Mouse (Mus musculus): Measurements from ENCODE around the gene Brd1. TPM values are rescaled to one million over a fixed set of nuclear protein-coding genes. Genes with fewer than 3 reads are reported as not detected.
"Not testable (repeated sequence)": the region's sequence is repeated elsewhere in the genome, so short reads cannot be mapped to it uniquely, and the experiment has no call there.

Brd1 gene
- total and polyA plus RNA-seq, 3 experiments, result 49.8 to 64.0 (median 59.4) TPM

GRCm38 (mm10) chr15:88708657-88709511, 25.1 kb downstream of the Brd1 start:
- ATAC-seq (ENCODE audit: extremely low read depth, insufficient number of reproducible peaks, low FRiP score, poor library complexity, severe bottlenecking) (no peak), DNase-seq (ENCODE audit: low spot score) (no peak)
- Histone ChIP-seq H3K4me3 (ENCODE audit: low read depth, low read length) (no peak overlapping the region), H3K9me3 (replicated peaks) (no peaks in the 10 kb centered on the region), H3K27me3 (ENCODE audit: insufficient read depth, low read length) (no peaks in the 10 kb centered on the region), H3K4me1 (ENCODE audit: insufficient read depth, low read depth, low read length) (peaks cover 8% of the 10 kb centered on the region), H3K36me3 (replicated peaks) (peaks cover 100% of the 10 kb centered on the region)
- TF ChIP-seq TAL1 (conservative IDR thresholded peaks at IDR 0.05; ENCODE audit: low read depth, low read length) (no peak), GATA2 (IDR thresholded peaks at IDR 0.05; ENCODE audit: borderline replicate concordance, low read depth, low read length) (no peak), POLR2AphosphoS5 (IDR thresholded peaks at IDR 0.05; ENCODE audit: insufficient replicate concordance, low read depth, low read length) (no peak), GATA1 (IDR thresholded peaks at IDR 0.05; ENCODE audit: borderline replicate concordance, low read length) (no peak), CTCF (IDR thresholded peaks at IDR 0.05; ENCODE audit: low read depth, low read length) (no peak)

- no peak for DNase-seq (ENCODE audit: low spot score)
- no peak for ATAC-seq (ENCODE audit: extremely low read depth, insufficient number of reproducible peaks, low FRiP score, poor library complexity, severe bottlenecking)
Observed at GRCm38 (mm10) chr15:88708204-88708603, 25.8 kb downstream of the Brd1 start.

GRCm38 (mm10) chr15:88706987-88707386, 27.0 kb downstream of the Brd1 start:
- peaks cover 100% of the 10 kb centered on the region for H3K36me3 ChIP-seq (replicated peaks)
- not testable (repeated sequence) for DNase-seq (ENCODE audit: low spot score); H3K4me3 ChIP-seq (ENCODE audit: low read depth, low read length)

More at GRCm38 (mm10) chr15:88708204-88708603, 25.8 kb downstream of the Brd1 start:
- Histone ChIP-seq H3K36me3 (replicated peaks) (peaks cover 100% of the 10 kb centered on the region), H3K27me3 (ENCODE audit: insufficient read depth, low read length) (no peaks in the 10 kb centered on the region), H3K4me1 (ENCODE audit: insufficient read depth, low read depth, low read length) (peaks cover 8% of the 10 kb centered on the region), H3K9me3 (replicated peaks) (no peaks in the 10 kb centered on the region), H3K4me3 (ENCODE audit: low read depth, low read length) (no peak overlapping the region)
- TF ChIP-seq CTCF (IDR thresholded peaks at IDR 0.05; ENCODE audit: low read depth, low read length) (no peak), GATA1 (IDR thresholded peaks at IDR 0.05; ENCODE audit: borderline replicate concordance, low read length) (no peak), TAL1 (conservative IDR thresholded peaks at IDR 0.05; ENCODE audit: low read depth, low read length) (no peak), POLR2AphosphoS5 (IDR thresholded peaks at IDR 0.05; ENCODE audit: insufficient replicate concordance, low read depth, low read length) (no peak), GATA2 (IDR thresholded peaks at IDR 0.05; ENCODE audit: borderline replicate concordance, low read depth, low read length) (no peak)

GRCm38 (mm10) chr15:88706320-88706719, 27.7 kb downstream of the Brd1 start:
- Histone ChIP-seq H3K9me3 (replicated peaks) (no peaks in the 10 kb centered on the region), H3K27me3 (ENCODE audit: insufficient read depth, low read length) (no peaks in the 10 kb centered on the region)

More at GRCm38 (mm10) chr15:88706987-88707386, 27.0 kb downstream of the Brd1 start:
- not testable (repeated sequence) for H3K9me3 ChIP-seq (replicated peaks); ATAC-seq (ENCODE audit: extremely low read depth, insufficient number of reproducible peaks, low FRiP score, poor library complexity, severe bottlenecking); H3K27me3 ChIP-seq (ENCODE audit: insufficient read depth, low read length); H3K4me1 ChIP-seq (ENCODE audit: insufficient read depth, low read depth, low read length)

GRCm38 (mm10) chr15:88704284-88704683, 29.7 kb downstream of the Brd1 start:
- DNase-seq (ENCODE audit: low spot score) (no peak), ATAC-seq (ENCODE audit: extremely low read depth, insufficient number of reproducible peaks, low FRiP score, poor library complexity, severe bottlenecking) (no peak)
- Histone ChIP-seq H3K4me3 (ENCODE audit: low read depth, low read length) (no peak overlapping the region), H3K4me1 (ENCODE audit: insufficient read depth, low read depth, low read length) (no peaks in the 10 kb centered on the region), H3K27me3 (ENCODE audit: insufficient read depth, low read length) (no peaks in the 10 kb centered on the region), H3K36me3 (replicated peaks) (peaks cover 100% of the 10 kb centered on the region), H3K9me3 (replicated peaks) (no peaks in the 10 kb centered on the region)
- TF ChIP-seq GATA2 (IDR thresholded peaks at IDR 0.05; ENCODE audit: borderline replicate concordance, low read depth, low read length) (no peak), CTCF (IDR thresholded peaks at IDR 0.05; ENCODE audit: low read depth, low read length) (no peak), GATA1 (IDR thresholded peaks at IDR 0.05; ENCODE audit: borderline replicate concordance, low read length) (no peak), POLR2AphosphoS5 (IDR thresholded peaks at IDR 0.05; ENCODE audit: insufficient replicate concordance, low read depth, low read length) (no peak), TAL1 (conservative IDR thresholded peaks at IDR 0.05; ENCODE audit: low read depth, low read length) (no peak)

More at GRCm38 (mm10) chr15:88706320-88706719, 27.7 kb downstream of the Brd1 start:
- H3K4me1 ChIP-seq (ENCODE audit: insufficient read depth, low read depth, low read length), result peaks cover 3% of the 10 kb centered on the region; the same call in 1 of the 2 replicates
- H3K4me3 ChIP-seq (ENCODE audit: low read depth, low read length), result no peak overlapping the region
- peaks cover 100% of the 10 kb centered on the region for H3K36me3 ChIP-seq (replicated peaks)
- DNase-seq (ENCODE audit: low spot score) (no peak), ATAC-seq (ENCODE audit: extremely low read depth, insufficient number of reproducible peaks, low FRiP score, poor library complexity, severe bottlenecking) (no peak)
- TF ChIP-seq CTCF (IDR thresholded peaks at IDR 0.05; ENCODE audit: low read depth, low read length), result no peak
- TF ChIP-seq POLR2AphosphoS5 (IDR thresholded peaks at IDR 0.05; ENCODE audit: insufficient replicate concordance, low read depth, low read length), result no peak
- no peak for TF ChIP-seq GATA1 (IDR thresholded peaks at IDR 0.05; ENCODE audit: borderline replicate concordance, low read length)
- no peak for TF ChIP-seq GATA2 (IDR thresholded peaks at IDR 0.05; ENCODE audit: borderline replicate concordance, low read depth, low read length)
- TF ChIP-seq TAL1 (conservative IDR thresholded peaks at IDR 0.05; ENCODE audit: low read depth, low read length), result no peak

- TF ChIP-seq POLR2AphosphoS5 (IDR thresholded peaks at IDR 0.05; ENCODE audit: insufficient replicate concordance, low read depth, low read length), result no peak
- TF ChIP-seq CTCF (IDR thresholded peaks at IDR 0.05; ENCODE audit: low read depth, low read length), result no peak
- no peak for TF ChIP-seq GATA2 (IDR thresholded peaks at IDR 0.05; ENCODE audit: borderline replicate concordance, low read depth, low read length)
- TF ChIP-seq TAL1 (conservative IDR thresholded peaks at IDR 0.05; ENCODE audit: low read depth, low read length), result no peak
- TF ChIP-seq GATA1 (IDR thresholded peaks at IDR 0.05; ENCODE audit: borderline replicate concordance, low read length), result no peak
- no peaks in the 10 kb centered on the region for H3K27me3 ChIP-seq (ENCODE audit: insufficient read depth, low read length)
- H3K4me3 ChIP-seq (ENCODE audit: low read depth, low read length), result no peak overlapping the region
- H3K9me3 ChIP-seq (replicated peaks), result no peaks in the 10 kb centered on the region
- H3K4me1 ChIP-seq (ENCODE audit: insufficient read depth, low read depth, low read length), result 0 out of 2 replicates have a peak, but pooled peaks cover 4% of the 10 kb centered on the region
- DNase-seq (ENCODE audit: low spot score), result no peak
- no peak for ATAC-seq (ENCODE audit: extremely low read depth, insufficient number of reproducible peaks, low FRiP score, poor library complexity, severe bottlenecking)
- H3K36me3 ChIP-seq (replicated peaks), result peaks cover 100% of the 10 kb centered on the region
Observed at GRCm38 (mm10) chr15:88702501-88702900, 31.5 kb downstream of the Brd1 start.
